Mouse (Mus musculus): ENCODE data around the gene Alkbh4.

DNA sequence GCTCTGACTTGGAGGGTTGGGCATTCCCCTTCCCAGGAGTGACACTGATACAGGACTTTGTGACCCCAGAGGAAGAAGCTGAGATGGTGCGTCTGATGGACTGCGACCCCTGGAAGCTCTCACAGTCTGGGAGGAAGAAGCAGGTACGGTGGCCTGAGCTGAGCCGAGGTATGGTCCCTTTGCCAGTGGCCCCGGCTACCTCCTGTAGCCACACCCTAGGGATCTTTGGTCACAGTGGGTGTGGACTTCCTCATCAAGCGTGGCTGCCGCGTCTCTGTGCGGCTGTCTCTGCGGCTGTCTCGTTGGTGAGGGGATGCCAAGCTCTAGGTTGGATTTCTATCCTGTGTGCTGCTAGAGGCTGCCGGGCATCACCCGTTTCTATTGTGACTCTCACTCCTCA, 3.4 kb downstream of the Alkbh4 start:
- TF ChIP-seq CTCF (IDR thresholded peaks at IDR 0.05; ENCODE audit: borderline replicate concordance, insufficient read depth, low read length) (no peak), POLR2A (IDR thresholded peaks at IDR 0.05; ENCODE audit: low read depth, low read length) (no peak)

Measured in embryonic fibroblast, embryonic 13.5 days (primary cell).